Mouse (Mus musculus) cerebellum, adult 2 months (tissue): ENCODE measurements at regions not wholly inside any gene's neighbourhood (a gene's known extent, or its start where the extent isn't known, plus 50 kb on each side); places are given as distances from the start of the nearest gene placed in this dataset.

Source experiments
- DNase-seq, 2 experiments: peaks; one replicate each; pipeline ENCODE4 v3.0.0; 2021
- H3K27ac ChIP-seq: fragments of 200-500 bp; 2 replicates; pipeline ENCODE4 v1.5.1; 2012; ENCODE audit warnings: low read length, control low read depth, inconsistent platforms; ENCODE audit not compliant: insufficient read depth
- H3K27me3 ChIP-seq: fragments of 200-500 bp; 2 replicates; pipeline ENCODE4 v1.6.1; 2012; ENCODE audit warnings: inconsistent platforms, mild to moderate bottlenecking, low read length, moderate library complexity; ENCODE audit not compliant: control insufficient read depth, insufficient read depth
- H3K4me1 ChIP-seq: fragments of 200-500 bp; 2 replicates; pipeline ENCODE4 v1.6.1; 2011; ENCODE audit warnings: low read length; ENCODE audit not compliant: control insufficient read depth, insufficient read depth
- H3K4me3 ChIP-seq: fragments of 200-500 bp; replicated peaks from 2 replicates; pipeline ENCODE3; 2011; ENCODE audit warnings: mild to moderate bottlenecking, low read depth, low read length, control low read depth; ENCODE audit not compliant: insufficient read depth
- CTCF ChIP-seq: fragments of 200-500 bp; IDR thresholded peaks from 2 replicates; pipeline ENCODE4 v1.5.1; 2011; ENCODE audit warnings: low read depth, mild to moderate bottlenecking, control low read depth, low read length, moderate library complexity, borderline replicate concordance; ENCODE audit not compliant: insufficient read depth
- POLR2A ChIP-seq: fragments of 200-500 bp; IDR thresholded peaks from 2 replicates; pipeline ENCODE4 v1.6.1; 2011; ENCODE audit warnings: low read length, control low read depth, borderline replicate concordance; ENCODE audit not compliant: insufficient read depth
- WGBS: fragments of 180-500 bp; shearing (Covaris S2); methylation state at CpG from one replicate; pipeline ENCODE4 v1.1.7; 2018; 5-methylcytosine and 5-hydroxymethylcytosine counted together

- TF ChIP-seq CTCF (no peak), POLR2A (no peak)
- Histone ChIP-seq H3K4me1 (no peaks in the 10 kb centered on the region), H3K4me3 (no peak overlapping the region), H3K27me3 (no peaks in the 10 kb centered on the region), H3K27ac (no peak overlapping the region)
- DNase-seq: no peak
- 78% methylated on average over 23 of the region's 23 CpGs for WGBS
These were observed 342.9 kb upstream of the Rgma start for GRCm38 (mm10) chr7:73032316-73032980.

GRCm38 (mm10) chr7:73036801-73037555 lies 338.3 kb upstream of the Rgma start:
- Histone ChIP-seq H3K4me3 (no peak overlapping the region), H3K27me3 (no peaks in the 10 kb centered on the region), H3K4me1 (peaks cover 4% of the 10 kb centered on the region; the same call in 1 of the 2 replicates), H3K27ac (no peak overlapping the region)
- WGBS: 20% methylated on average over 20 of the region's 20 CpGs
- TF ChIP-seq POLR2A (no peak), CTCF (no peak)
- DNase-seq: peak in 1 of 2 experiments; percentile 6

GRCm38 (mm10) chr7:73037638-73038037 lies 337.7 kb upstream of the Rgma start:
- no peak for DNase-seq
- Histone ChIP-seq H3K4me3 (no peak overlapping the region), H3K27me3 (no peaks in the 10 kb centered on the region), H3K27ac (no peak overlapping the region), H3K4me1 (peaks cover 4% of the 10 kb centered on the region; the same call in 1 of the 2 replicates)
- TF ChIP-seq POLR2A: no peak
- TF ChIP-seq CTCF: no peak
- WGBS: 93% methylated on average over 9 of the region's 9 CpGs

- peaks cover 4% of the 10 kb centered on the region; the same call in 1 of the 2 replicates for H3K4me1 ChIP-seq
- no peak for TF ChIP-seq CTCF
- TF ChIP-seq POLR2A: no peak
- no peaks in the 10 kb centered on the region for H3K27me3 ChIP-seq
- H3K27ac ChIP-seq: no peak overlapping the region
- no peak overlapping the region for H3K4me3 ChIP-seq
- 52% methylated on average over 4 of the region's 4 CpGs for WGBS
- no peak for DNase-seq
These were observed 335.4 kb upstream of the Rgma start for GRCm38 (mm10) chr7:73039921-73040320.

GRCm38 (mm10) chr7:73044316-73044715 lies 331.0 kb upstream of the Rgma start:
- Histone ChIP-seq H3K4me3 (no peak overlapping the region), H3K27ac (no peak overlapping the region), H3K4me1 (peaks cover 4% of the 10 kb centered on the region; the same call in 1 of the 2 replicates), H3K27me3 (no peaks in the 10 kb centered on the region)
- peak in 1 of 2 experiments; percentile 15 for DNase-seq
- 16% methylated on average over 3 of the region's 3 CpGs for WGBS
- TF ChIP-seq POLR2A: no peak
- no peak for TF ChIP-seq CTCF

- DNase-seq: no peak
- TF ChIP-seq POLR2A: no peak
- no peak for TF ChIP-seq CTCF
- Histone ChIP-seq H3K4me3 (no peak overlapping the region), H3K4me1 (no peaks in the 10 kb centered on the region), H3K27ac (no peak overlapping the region), H3K27me3 (no peaks in the 10 kb centered on the region)
- 67% methylated on average over 2 of the region's 2 CpGs for WGBS
These were observed 319.4 kb upstream of the Rgma start for GRCm38 (mm10) chr7:73055891-73056290.

GRCm38 (mm10) chr7:73063556-73063955 lies 311.8 kb upstream of the Rgma start:
- WGBS: 33% methylated on average over 3 of the region's 3 CpGs
- no peak for TF ChIP-seq CTCF
- H3K4me3 ChIP-seq: no peak overlapping the region
- no peak overlapping the region for H3K27ac ChIP-seq
- DNase-seq: peak in 1 of 2 experiments; percentile 13
- no peaks in the 10 kb centered on the region for H3K4me1 ChIP-seq
- H3K27me3 ChIP-seq: no peaks in the 10 kb centered on the region

- TF ChIP-seq CTCF (no peak), POLR2A (no peak)
- no peak overlapping the region for H3K27ac ChIP-seq
- WGBS: 79% methylated on average over 1 of the region's 1 CpGs
- no peak for DNase-seq
- no peaks in the 10 kb centered on the region for H3K4me1 ChIP-seq
- H3K27me3 ChIP-seq: no peaks in the 10 kb centered on the region
- H3K4me3 ChIP-seq: no peak overlapping the region
These were observed 306.8 kb upstream of the Rgma start for GRCm38 (mm10) chr7:73068534-73068933.
